Mouse (Mus musculus) forebrain, embryonic 15.5 days (tissue): ENCODE results near the gene Tmcc1. TPM values are rescaled to one million over a fixed set of nuclear protein-coding genes. Genes with fewer than 3 reads are reported as not detected.
"Not testable (repeated sequence)": the region's sequence is repeated elsewhere in the genome, so short reads cannot be mapped to it uniquely, and the experiment has no call there.

Experiments used
- ATAC-seq: fragments of 200-750 bp; cut with Nextera tagmentation; replicated peaks from 2 replicates; pipeline ENCODE4 v1.8.0; 2017; ENCODE audit warnings: mild to moderate bottlenecking, moderate TSS enrichment, moderate library complexity
- H3K27ac ChIP-seq: fragments of 300-500 bp; sonication (generic); replicated peaks from 2 replicates; pipeline ENCODE4 v1.5.1; 2015; ENCODE audit warnings: mild to moderate bottlenecking, inconsistent platforms
- H3K27me3 ChIP-seq: fragments of 300-500 bp; sonication (generic); 2 replicates; pipeline ENCODE4 v1.6.1; 2015; ENCODE audit warnings: inconsistent platforms
- H3K36me3 ChIP-seq: fragments of 300-500 bp; sonication (generic); 2 replicates; pipeline ENCODE4 v1.6.1; 2015; ENCODE audit warnings: mild to moderate bottlenecking, inconsistent platforms
- H3K4me1 ChIP-seq: fragments of 300-500 bp; sonication (generic); 2 replicates; pipeline ENCODE4 v1.6.1; 2015; ENCODE audit warnings: inconsistent platforms
- H3K4me2 ChIP-seq: fragments of 300-500 bp; sonication (generic); replicated peaks from 2 replicates; pipeline ENCODE4 v1.6.1; 2015; ENCODE audit warnings: mild to moderate bottlenecking, inconsistent platforms
- H3K4me3 ChIP-seq: fragments of 300-500 bp; sonication (generic); 2 replicates; pipeline ENCODE4 v1.5.1; 2015; ENCODE audit warnings: mild to moderate bottlenecking, inconsistent platforms
- H3K9ac ChIP-seq: fragments of 300-500 bp; sonication (generic); replicated peaks from 2 replicates; pipeline ENCODE4 v1.6.1; 2015; ENCODE audit warnings: mild to moderate bottlenecking, inconsistent platforms
- H3K9me3 ChIP-seq: fragments of 300-500 bp; sonication (generic); 2 replicates; pipeline ENCODE4 v1.6.1; 2016; ENCODE audit warnings: inconsistent platforms
- WGBS: fragments of 180-500 bp; shearing (Covaris S2); methylation state at CpG from one replicate; pipeline ENCODE4 v1.1.7; 2015; ENCODE audit warnings: mixed read lengths; 5-methylcytosine and 5-hydroxymethylcytosine counted together
- polyA plus RNA-seq: library from polyadenylated mRNA; unstranded; fragments of >200 nt; fragmentation: Nextera tagmentation; extraction: Ambion mirVana; gene quantifications from 2 replicates; pipeline ENCODE4 v1.2.1, GENCODE M21; 2015

Tmcc1 gene
- polyA plus RNA-seq, 1 experiment from 2014 or later, result 36.5 TPM

DNA sequence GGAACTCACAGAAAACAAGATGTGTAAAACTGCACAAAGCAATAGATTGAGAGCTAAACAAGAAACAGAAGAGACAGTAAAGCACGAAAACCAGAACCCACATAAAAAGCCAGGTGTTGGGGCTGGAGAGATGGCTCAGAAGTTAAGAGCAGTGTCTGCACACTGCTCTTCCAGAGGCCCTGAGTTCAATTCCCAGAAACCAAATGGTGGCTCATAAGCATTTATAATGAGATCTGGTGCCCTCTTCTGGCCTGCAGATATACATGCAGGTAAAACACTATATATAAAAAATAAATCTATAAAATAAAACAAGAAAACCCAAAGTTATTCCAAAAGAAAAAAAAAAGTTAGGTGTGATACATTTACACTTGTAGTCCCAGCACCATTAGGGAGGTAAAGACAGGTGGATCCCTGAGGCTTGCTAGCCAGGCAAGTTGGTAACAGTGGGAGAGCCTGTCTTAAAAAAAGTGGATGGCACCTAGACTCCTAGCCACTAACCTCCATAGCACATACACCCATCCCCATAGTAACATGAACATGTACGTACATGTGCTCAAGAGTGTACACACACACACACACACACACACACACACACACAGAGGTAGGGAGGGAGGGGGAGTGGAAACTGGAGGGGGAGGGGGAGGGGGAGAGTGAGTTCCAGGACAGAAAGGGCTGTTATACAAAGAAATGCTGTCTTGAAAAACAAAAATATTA lies 54.0 kb downstream of the Tmcc1 start:
- no peak overlapping the region for H3K9ac ChIP-seq
- peaks cover 13% of the 10 kb centered on the region; the same call in 1 of the 2 replicates for H3K4me1 ChIP-seq
- H3K36me3 ChIP-seq, result no peaks in the 10 kb centered on the region
- ATAC-seq, result no peak; the same call in 1 of the 2 replicates
- no peaks in the 10 kb centered on the region for H3K9me3 ChIP-seq
- no peaks in the 10 kb centered on the region for H3K27me3 ChIP-seq
- H3K4me2 ChIP-seq, result no peak overlapping the region
- H3K4me3 ChIP-seq, result no peak overlapping the region
- no peak overlapping the region for H3K27ac ChIP-seq
- 63% methylated on average over 2 of the region's 2 CpGs for WGBS

DNA sequence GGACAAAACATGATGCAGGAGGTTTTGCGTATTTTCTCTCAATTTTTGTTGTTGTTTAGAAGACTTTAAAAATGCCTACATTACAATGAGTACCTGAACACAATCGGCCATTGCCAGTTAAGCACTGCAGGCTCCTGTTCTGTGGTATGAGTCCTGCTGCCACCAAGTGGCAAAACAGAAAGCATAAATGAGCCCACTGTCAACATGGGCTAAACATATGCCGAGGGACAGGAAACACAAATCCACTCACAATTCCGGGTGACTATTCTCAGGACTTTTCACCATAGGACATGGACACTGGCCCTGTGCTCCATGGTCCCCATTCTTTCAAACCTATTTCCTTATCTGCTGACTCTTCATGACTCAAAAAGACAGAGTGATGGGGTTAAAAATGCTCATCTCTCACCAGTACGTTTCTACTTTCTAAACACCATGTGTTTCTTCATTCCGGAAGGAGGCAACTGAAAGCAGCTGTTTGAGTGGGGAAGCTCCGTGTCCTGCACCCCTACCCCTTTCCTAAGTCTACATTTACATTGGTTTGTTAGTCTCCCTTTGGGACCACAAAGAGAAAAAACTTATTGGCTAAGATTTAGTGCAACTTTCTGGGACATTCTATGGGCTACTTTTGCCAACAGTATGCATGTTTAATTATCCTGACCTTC lies 57.2 kb downstream of the Tmcc1 start:
- no peaks in the 10 kb centered on the region for H3K27me3 ChIP-seq
- H3K4me3 ChIP-seq, result no peak overlapping the region
- no peak for ATAC-seq
- WGBS, result 60% methylated on average over 7 of the region's 7 CpGs
- no peak overlapping the region for H3K4me2 ChIP-seq
- H3K4me1 ChIP-seq, result peaks cover 6% of the 10 kb centered on the region; the same call in 1 of the 2 replicates
- no peak overlapping the region for H3K9ac ChIP-seq
- no peak overlapping the region for H3K27ac ChIP-seq
- H3K9me3 ChIP-seq, result no peaks in the 10 kb centered on the region
- H3K36me3 ChIP-seq, result no peaks in the 10 kb centered on the region

DNA sequence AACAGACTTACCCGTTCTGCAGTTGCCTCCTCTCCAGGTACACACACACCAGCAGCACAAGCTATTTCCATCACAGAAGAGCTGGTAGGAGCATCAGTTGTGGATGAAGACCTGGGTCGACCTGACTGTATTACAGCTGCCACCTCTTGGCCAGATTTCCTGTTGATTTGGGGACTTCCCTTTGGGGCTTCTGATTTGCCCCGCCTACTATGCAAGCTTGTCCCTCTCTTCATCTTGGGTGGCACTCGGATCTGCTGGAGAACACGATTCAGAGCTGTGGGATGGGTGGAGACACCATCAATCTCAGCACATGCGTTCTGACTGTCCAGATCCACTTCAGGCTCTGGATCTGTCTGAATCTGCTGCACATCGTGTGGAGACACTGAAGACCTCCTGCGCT lies 59.5 kb downstream of the Tmcc1 start:
- no peak for ATAC-seq
- Histone ChIP-seq H3K4me3 (no peak overlapping the region), H3K27ac (no peak overlapping the region), H3K27me3 (no peaks in the 10 kb centered on the region), H3K4me1 (no peaks in the 10 kb centered on the region), H3K9me3 (no peaks in the 10 kb centered on the region), H3K4me2 (no peak overlapping the region), H3K36me3 (no peaks in the 10 kb centered on the region), H3K9ac (no peak overlapping the region)
- 82% methylated on average over 8 of the region's 8 CpGs for WGBS

DNA sequence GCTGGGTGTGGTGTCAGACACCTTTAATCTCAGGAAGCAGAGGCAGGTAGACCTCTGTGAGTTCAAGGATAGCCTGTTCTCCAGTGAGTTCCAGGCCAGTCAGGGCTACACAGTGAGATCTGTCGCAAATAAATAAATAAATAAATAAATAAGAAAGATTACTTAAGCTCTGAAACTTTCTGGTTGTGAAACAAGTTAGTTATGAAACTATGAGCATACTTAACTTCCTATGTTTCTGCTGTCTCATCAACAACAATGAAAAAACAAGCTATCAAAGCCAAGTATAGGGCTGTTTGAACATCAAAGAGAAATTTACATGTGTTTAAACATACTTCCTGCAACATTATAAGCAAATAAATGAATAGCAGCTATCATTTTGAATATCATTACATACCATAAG lies 61.5 kb downstream of the Tmcc1 start:
- Histone ChIP-seq H3K27me3 (no peaks in the 10 kb centered on the region), H3K9me3 (no peaks in the 10 kb centered on the region), H3K4me2 (no peak overlapping the region), H3K36me3 (no peaks in the 10 kb centered on the region), H3K4me3 (no peak overlapping the region), H3K9ac (no peak overlapping the region), H3K27ac (no peak overlapping the region), H3K4me1 (no peaks in the 10 kb centered on the region)
- ATAC-seq, result no peak
- WGBS, result 98% methylated on average over 1 of the region's 1 CpGs

DNA sequence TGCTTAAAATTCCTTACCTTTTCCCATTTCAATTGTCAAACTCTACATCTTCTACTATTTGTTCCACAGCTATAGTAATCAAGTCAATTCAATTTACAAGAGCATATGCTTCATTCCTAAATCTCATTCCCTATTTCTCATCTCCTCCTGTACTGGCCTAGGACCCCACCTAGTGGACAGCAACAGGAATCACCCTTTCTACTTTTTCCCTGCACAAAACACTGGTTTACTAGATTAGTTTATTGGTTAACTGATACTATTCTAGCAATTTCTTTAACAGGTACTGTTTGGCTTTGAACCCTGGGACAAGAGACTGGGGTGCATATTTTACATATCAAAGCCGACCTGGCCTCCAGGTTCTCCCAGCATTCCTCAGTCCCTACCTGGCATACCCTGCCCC lies 64.6 kb downstream of the Tmcc1 start:
- Histone ChIP-seq H3K9ac (no peak overlapping the region), H3K9me3 (no peaks in the 10 kb centered on the region), H3K4me2 (no peak overlapping the region), H3K27me3 (no peaks in the 10 kb centered on the region), H3K4me3 (no peak overlapping the region), H3K36me3 (no peaks in the 10 kb centered on the region), H3K27ac (no peak overlapping the region), H3K4me1 (peaks cover 5% of the 10 kb centered on the region; the same call in 1 of the 2 replicates)
- no peak for ATAC-seq
- 20% methylated on average over 1 of the region's 1 CpGs for WGBS

DNA sequence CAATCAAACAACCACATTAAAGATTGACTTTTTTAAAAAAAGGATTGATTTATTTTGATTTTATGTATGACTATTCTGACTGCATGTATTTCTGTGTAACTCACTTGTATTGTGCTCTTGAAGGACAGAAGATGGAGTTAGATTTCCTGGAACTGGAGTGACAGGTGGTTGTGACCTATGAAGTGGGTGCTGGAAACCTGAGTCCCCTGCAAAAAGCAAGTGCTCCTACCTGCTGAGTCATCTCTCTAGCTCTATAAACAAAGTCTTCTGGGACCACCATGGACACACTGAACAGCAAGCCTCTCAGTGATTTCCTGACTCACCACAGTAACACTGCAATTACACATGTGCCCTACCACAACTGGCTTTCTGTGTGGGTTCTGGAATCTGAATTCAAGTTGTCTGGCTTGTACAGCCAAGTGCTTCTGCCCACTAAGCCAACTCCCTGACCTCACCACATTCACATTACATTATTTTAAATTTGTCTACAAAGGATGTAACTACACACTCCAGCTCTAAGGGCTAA lies 65.3 kb downstream of the Tmcc1 start:
- H3K27me3 ChIP-seq, result no peaks in the 10 kb centered on the region
- H3K4me1 ChIP-seq, result peaks cover 5% of the 10 kb centered on the region; the same call in 1 of the 2 replicates
- no peak overlapping the region for H3K4me3 ChIP-seq
- no peak for ATAC-seq
- no peaks in the 10 kb centered on the region for H3K36me3 ChIP-seq
- no peaks in the 10 kb centered on the region for H3K9me3 ChIP-seq
- H3K4me2 ChIP-seq, result no peak overlapping the region
- H3K27ac ChIP-seq, result no peak overlapping the region
- no peak overlapping the region for H3K9ac ChIP-seq

DNA sequence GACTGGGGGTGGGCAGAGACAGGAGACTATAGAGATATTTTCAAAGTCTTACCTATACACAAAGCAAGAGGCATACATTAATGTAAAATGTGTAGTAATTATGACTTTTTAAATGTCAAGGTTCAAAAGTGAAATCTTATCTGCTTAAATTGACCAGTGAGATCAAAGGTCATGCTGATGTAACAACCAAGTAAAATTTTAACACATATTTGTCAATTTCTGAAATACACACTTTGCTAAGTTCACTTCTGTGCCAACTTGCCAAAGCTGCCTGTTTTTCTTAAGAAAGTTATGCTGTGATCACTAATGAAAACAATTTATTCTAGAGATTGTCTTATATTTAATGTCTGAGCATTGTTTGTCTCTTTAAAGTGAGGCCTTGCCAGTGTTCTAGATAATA lies 66.7 kb downstream of the Tmcc1 start:
- H3K9me3 ChIP-seq, result no peaks in the 10 kb centered on the region
- H3K27me3 ChIP-seq, result no peaks in the 10 kb centered on the region
- no peak overlapping the region for H3K27ac ChIP-seq
- H3K36me3 ChIP-seq, result no peaks in the 10 kb centered on the region
- no peak overlapping the region for H3K9ac ChIP-seq
- peaks cover 5% of the 10 kb centered on the region; the same call in 1 of the 2 replicates for H3K4me1 ChIP-seq
- H3K4me3 ChIP-seq, result no peak overlapping the region
- no peak overlapping the region for H3K4me2 ChIP-seq
- ATAC-seq, result no peak

DNA sequence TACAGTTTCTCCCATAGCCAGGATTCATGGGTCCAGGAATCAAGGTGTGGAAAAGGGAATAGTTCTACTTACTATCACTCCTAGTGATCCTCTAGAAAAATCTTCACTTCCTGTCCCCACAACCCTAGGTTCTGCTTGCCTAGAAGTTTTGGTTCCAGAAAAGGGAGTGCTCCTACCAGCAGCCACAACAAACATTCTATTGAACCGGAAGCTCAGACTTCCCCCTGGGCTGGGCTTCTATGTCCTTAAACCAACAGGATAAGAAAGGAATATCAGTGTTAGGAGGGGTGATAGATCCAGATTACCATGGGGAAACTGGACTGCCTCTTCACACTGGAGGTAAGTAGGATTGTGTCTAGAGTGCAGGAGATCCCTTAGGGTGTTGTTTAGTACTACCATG lies 70.4 kb downstream of the Tmcc1 start:
- Histone ChIP-seq H3K36me3 (no peaks in the 10 kb centered on the region), H3K9me3 (no peaks in the 10 kb centered on the region)
- 81% methylated on average over 1 of the region's 1 CpGs for WGBS

DNA sequence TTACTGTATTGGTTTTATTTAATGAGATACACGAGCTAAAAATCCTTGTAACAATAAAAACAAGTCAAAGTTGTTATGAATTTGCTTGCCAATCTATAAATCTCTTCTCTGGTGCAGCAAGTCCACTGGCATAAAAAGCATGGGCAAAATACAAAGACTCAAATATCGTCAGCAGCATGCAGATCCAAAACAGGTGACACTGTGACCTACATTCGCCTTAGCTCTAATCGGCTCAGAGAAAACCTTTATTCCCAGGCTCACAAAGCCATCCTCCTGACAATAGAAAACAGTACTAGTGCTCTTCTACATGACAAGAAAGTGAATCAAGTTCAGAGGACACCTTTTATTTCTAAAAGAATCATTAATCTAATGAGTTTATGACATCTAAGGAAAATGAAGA lies 73.6 kb downstream of the Tmcc1 start:
- ATAC-seq, result no peak
- no peaks in the 10 kb centered on the region for H3K27me3 ChIP-seq
- H3K9ac ChIP-seq, result no peak overlapping the region
- no peaks in the 10 kb centered on the region for H3K36me3 ChIP-seq
- no peak overlapping the region for H3K4me2 ChIP-seq
- H3K9me3 ChIP-seq, result no peaks in the 10 kb centered on the region
- WGBS, result 60% methylated on average over 4 of the region's 4 CpGs
- H3K4me3 ChIP-seq, result no peak overlapping the region
- H3K4me1 ChIP-seq, result no peaks in the 10 kb centered on the region
- H3K27ac ChIP-seq, result no peak overlapping the region

More for the DNA sequence above, 70.4 kb downstream of the Tmcc1 start:
- H3K27me3 ChIP-seq, result no peaks in the 10 kb centered on the region
- H3K4me3 ChIP-seq, result no peak overlapping the region
- H3K27ac ChIP-seq, result no peak overlapping the region
- no peak for ATAC-seq
- H3K9ac ChIP-seq, result no peak overlapping the region
- H3K4me1 ChIP-seq, result peaks cover 5% of the 10 kb centered on the region; the same call in 1 of the 2 replicates
- H3K4me2 ChIP-seq, result no peak overlapping the region

DNA sequence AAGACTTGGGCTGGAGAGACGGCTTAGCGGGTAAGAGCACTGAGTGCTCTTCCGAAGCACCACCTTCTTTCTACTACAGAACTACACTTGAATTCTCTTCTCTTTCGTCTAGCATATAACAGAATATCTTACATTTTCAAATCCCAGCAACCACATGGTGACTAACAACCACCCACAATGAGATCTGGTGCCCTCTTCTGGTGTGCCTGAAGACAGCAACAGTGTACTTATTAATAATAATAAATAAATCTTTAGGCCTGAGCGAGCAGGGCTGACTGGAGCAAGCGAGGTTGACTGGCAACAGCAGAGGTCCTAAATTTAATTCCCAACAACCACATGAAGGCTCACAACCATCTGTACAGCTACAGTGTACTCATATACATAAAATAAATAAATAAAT lies 76.7 kb downstream of the Tmcc1 start:
- not testable (repeated sequence) for H3K27me3 ChIP-seq, H3K4me2 ChIP-seq, H3K36me3 ChIP-seq, H3K27ac ChIP-seq, ATAC-seq, H3K4me1 ChIP-seq, H3K4me3 ChIP-seq, H3K9me3 ChIP-seq, H3K9ac ChIP-seq
- WGBS, result 94% methylated on average over 6 of the region's 6 CpGs

DNA sequence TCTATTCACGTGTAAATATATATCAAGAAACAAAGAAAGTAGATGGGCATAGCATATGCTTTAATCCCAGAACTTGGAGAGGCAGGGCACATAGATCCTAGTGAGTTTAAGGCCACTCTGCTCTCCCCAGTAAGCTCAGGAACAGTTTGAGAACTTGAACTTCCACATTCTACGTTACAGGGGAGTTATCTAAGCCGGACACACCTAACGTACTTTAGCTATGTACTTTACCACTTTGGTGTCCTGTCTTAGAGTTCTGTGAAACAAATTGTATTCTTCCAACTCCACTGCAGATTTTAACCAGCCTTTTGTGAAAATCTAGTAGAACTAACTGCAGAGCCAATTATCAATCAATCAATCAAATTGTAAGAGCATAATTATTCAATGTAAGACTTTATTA lies 82.7 kb downstream of the Tmcc1 start:
- no peaks in the 10 kb centered on the region for H3K27me3 ChIP-seq
- no peak overlapping the region for H3K4me2 ChIP-seq
- H3K27ac ChIP-seq, result no peak overlapping the region
- H3K9me3 ChIP-seq, result no peaks in the 10 kb centered on the region
- no peak overlapping the region for H3K4me3 ChIP-seq
- H3K36me3 ChIP-seq, result no peaks in the 10 kb centered on the region
- H3K9ac ChIP-seq, result no peak overlapping the region
- WGBS, result 85% methylated on average over 4 of the region's 4 CpGs
- ATAC-seq, result no peak
- peaks cover 24% of the 10 kb centered on the region for H3K4me1 ChIP-seq

DNA sequence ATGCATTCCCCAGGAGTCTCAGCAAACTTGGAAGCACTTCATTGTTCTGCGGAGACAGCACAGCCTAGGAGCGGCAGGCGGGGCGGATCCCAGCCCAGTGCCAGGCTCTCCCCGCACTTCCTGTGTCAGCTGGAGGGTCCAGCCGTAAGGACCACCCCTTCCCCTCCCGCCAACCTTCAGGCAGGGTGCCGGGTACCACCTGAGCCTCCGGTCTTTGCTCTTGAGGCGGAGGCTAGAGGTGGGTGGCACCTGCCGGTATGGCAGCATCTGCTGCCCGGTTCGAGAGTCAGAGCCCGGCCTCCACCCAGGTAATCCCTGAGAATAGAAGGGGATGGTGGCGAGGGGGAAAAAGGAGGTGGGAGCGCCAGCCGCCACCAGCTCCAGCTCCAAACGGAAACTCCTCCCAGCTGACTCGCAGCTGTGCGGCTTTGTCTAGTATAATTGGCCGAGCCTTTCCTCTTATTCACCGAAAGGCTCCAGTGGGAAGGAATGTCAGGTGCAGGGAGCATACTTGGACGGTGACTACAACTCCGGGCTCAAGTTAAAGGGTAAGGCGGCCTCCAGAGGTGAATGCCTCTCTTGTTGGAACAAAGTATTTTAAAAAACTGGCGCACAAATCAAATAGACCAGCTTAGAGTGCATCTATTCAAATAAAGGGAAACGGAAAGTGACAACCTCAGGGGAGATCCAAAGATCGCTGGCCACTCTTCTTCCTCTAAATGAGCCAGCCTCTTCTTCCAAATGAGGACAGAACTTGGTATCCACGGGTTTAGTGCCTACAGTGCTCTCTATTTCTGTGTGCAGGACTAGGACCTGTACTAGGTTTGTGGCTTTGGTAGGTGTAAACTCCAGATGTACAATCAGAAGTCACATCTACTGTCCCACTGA lies 85.6 kb downstream of the Tmcc1 start:
- Histone ChIP-seq H3K9me3 (no peaks in the 10 kb centered on the region), H3K4me3 (peak overlapping the region; percentile 63), H3K4me1 (peaks cover 41% of the 10 kb centered on the region), H3K27me3 (no peaks in the 10 kb centered on the region), H3K27ac (peak overlapping the region; percentile 91), H3K9ac (peak overlapping the region; percentile 76), H3K36me3 (no peaks in the 10 kb centered on the region), H3K4me2 (peak overlapping the region; percentile 76)
- peak; percentile 97 for ATAC-seq
- WGBS, result under 1% methylated on average over 29 of the region's 29 CpGs
